Mouse (Mus musculus) inflammation-experienced regulatory T-cells, adult 6 months (primary cell): ENCODE data around the gene Nepro. TPM values are rescaled to one million over a fixed set of nuclear protein-coding genes. Genes with fewer than 3 reads are reported as not detected.

ENCODE experiments used
- ATAC-seq: one replicate; pipeline ENCODE4 v1.8.0; 2017
- polyA plus RNA-seq, 3 experiments: library from polyadenylated mRNA; unstranded; fragments of 100-300 nt; shearing (Covaris generic); gene quantifications; one replicate each; pipeline ENCODE4 v1.2.1; 2017

Gene Nepro
- polyA plus RNA-seq, result 1 to 10 TPM; 5.5 to 8.2 (median 7.4) TPM

DNA sequence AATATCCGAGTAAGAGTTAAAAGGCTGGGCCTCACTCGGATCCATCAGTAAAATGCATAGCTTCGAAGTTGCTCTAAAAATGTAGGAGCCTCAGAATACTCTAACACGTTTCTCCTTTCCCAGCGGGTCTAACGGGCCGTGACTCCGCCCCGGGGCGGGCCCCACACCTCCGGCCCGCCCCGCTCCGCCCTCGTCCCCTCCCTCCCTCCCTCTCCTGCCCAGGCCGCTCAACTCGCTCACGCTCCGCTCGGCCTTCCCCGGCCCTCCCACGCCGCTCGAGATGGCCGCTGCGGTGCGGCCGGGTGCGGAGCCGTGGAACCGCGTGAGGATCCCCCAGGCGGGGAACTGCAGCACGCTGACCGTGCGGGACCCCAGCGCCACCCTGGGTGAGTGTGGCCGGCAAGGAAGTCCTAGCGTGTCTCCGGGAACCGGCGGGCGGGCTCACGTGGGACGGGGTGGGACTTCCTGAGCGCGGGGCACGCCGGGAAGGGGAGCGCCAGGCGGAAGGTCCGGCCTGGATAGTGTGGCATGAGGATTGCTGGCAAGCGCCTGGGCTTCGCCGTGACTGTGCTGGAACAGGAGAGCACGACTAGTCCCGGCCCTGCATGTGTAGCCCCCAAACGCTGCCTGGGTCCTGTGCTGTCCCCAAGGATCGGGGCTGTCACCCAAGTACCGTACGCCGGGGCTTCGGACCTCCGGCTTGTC lies at the start of gene Nepro:
TSS of gene Nepro (plus strand) at position 219 of the 705 bp plus-strand sequence.
- ATAC-seq, result peak; percentile 74

DNA sequence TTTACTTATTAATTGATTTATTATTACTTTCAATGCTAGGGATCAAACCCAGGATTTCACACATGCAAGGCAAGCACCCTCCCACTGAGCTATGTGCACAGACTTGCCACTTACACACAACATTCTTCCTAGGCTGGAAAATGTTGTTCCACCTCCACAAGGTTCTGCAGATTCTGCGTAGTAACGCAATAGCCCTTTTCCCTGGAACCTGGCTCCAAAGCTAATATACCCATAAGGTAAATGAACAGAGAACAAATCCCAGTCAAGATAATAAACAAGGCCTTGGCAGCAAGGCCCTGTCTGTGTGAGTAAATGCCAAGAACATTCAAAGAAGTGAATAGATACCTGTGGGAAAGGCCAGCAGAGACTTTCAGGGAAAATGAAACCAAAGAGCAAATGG lies 47.7 kb upstream of the Nepro start:
- ATAC-seq, result no peak

DNA sequence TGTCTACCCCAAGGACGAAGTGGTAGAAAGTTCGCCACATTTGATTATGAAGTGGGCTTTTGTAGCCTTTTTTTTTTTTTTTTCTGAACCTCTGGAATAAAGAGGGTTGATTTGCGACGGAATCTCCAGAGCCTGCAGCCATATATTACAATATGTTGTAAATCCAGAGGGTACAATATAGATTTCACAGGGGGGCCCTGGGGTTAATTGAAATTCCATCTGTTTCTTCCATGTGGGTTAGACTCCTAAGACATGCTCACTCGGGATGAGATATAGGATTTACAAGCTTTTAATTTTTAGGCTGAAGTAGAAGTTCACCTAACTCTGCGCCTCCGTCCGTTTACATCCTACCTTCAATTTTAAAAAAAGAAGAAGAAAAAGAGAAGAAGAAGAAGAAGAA lies 45.0 kb upstream of the Nepro start:
- no peak for ATAC-seq

DNA sequence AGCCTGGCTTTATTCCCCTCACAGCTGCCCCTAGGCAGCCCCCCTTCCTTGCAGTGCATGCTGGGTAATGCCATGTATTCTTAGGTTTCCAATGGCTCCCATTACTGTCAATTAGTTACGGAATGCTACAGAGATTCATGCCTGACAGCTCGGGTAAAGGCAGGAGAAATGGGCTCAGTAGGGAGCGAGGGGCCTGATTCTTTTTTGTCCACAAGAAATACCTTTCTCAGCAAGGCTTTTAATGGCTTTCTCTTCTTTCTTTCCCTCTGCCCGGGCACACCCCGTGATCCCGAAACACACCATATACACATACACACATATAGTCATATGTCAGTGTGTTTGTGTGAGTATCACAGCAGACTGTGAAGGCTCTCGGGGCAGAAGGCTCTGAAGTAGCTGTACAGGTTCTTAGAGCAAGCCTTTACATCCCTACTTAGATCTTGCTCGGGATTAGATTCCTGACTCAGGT lies 44.6 kb upstream of the Nepro start:
- ATAC-seq, result no peak

DNA sequence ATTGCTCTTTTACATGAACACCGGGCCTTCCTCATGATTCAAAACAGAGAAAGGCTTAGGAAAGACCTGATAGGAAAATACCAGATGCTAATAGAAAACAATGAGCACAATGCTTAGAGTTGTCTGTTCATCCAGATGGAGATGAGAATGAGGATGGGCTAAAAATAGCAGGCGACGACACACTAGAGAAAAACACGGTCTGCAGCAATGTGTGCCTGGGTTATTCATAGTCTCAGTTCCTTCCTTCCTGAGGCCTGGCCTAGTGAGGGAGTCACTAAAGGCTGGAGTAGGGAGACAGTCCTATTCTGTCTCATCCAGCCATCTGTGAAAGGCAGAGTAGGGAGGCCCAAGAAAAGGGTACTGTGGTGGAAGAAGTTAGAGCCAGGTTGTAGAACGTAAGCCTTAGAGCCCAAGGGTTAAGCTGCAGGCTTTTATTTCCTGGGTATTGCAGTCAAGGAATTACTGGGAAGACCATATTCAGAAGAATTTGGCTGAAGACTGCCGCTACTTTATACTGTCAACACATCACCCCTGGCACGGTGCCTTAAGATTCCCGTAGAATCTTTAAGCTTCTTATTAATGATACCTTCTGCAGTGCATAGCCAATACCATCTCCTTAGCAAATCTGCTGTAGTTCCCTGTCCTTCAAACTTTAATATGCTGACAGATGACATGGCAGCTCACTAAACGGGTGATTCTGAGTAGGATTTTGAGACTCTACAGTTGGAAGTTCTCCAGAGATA lies 43.2 kb upstream of the Nepro start:
- no peak for ATAC-seq

DNA sequence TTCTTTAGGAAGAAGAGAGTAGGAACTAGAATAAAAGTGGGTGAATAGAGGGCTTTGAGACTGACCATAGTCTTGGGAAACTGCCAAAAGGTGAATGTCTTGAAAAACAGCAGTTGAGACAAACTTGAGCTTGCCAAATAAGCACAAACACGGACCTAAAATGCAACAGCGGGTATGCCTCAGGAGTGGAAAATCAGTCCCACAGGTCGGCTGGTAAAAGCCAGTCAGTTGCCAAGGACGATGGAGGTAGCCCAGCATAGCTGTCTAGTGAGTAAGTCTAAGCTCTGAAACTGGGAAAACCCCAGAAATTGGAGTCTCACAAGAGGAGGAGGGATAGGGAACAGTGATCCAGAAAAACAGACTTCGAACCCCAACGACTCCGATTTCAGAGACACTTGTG lies 39.5 kb upstream of the Nepro start:
- no peak for ATAC-seq

DNA sequence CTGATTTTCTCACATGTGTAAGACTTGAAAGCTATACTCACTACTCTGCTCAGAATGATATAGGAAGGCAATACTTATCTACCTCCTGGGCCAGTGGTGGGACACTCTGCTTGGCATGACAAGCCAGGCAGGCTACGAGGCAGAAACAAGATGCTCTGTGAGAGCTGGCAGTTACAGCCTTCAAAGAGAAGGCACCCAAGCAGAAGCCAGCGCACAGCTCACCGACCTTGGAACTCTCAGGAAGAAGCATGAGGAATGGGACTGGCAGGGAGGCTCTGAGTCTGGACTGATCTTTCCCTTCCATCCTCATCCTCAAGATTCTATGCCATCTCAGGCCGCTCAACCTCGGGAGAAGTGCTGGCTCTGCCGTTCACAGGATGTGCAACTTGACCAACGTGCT lies 38.7 kb upstream of the Nepro start:
- ATAC-seq, result no peak

DNA sequence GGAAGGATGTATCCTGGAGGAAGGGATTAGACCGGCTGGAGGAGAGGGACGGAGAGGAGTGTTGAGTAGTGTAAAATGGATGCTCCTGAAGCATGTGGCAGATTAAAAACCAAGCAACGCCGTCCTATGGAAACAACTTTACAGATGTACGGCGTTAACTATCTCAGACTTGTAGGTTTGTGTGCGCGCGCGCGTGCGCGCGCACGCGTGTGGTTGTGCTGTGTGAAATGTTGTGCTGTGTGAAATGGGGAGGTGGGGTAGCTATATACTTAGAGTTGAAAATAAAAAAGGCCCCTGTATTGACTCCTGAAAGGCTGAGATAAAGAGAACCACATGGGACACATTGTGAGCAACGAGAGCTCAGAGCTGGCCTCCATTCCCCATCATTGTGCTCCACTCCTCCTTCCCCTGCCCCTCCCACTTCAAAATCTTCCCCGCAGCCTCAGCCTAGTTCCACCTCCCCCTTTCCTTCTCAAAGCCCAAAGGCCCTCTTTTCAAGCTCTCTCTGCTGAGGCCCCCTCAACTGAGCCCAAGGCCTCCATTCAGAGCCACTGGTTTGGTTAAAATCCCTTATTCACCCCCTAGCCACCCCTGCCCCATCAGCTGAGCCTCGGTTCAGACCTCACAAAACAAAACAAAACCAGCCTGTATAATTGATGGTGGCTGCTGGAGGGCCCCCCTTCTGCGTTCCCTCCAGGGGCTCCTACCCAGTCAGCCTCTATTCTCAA lies 36.9 kb upstream of the Nepro start:
- ATAC-seq, result no peak

DNA sequence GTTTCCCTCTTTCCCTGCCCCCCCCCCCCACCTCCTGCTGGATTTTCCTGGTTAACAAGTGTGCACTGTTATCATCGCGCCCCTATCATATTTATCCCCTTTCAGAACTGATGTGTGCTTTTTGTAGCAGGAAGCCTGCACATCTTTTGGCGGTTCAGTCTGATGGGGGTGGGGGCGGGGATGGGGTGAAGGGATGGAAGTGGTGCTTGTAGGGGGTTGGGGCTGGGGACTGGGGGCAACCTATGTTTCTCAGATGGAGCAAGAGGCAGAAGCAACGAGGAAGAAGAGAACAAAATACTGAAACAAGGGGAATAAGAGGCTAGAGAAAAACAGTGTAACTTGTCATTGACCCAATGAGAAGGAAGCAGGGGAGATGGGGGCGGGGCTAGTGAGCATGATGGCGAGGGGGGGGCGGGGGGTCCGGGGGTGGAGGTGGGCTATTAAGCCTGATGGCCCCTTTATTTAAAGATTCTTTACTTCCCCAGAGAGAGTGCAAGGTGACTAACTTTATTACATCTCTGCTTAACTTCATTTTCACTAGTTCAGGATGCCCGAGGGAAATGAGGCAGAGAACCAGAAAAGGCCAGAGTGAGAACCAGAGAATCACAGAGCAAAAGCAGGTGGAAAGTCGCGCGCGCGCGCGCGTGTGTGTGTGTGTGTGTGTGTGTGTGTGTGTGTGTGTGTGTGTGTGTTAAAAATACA lies 36.2 kb upstream of the Nepro start:
- ATAC-seq, result no peak

DNA sequence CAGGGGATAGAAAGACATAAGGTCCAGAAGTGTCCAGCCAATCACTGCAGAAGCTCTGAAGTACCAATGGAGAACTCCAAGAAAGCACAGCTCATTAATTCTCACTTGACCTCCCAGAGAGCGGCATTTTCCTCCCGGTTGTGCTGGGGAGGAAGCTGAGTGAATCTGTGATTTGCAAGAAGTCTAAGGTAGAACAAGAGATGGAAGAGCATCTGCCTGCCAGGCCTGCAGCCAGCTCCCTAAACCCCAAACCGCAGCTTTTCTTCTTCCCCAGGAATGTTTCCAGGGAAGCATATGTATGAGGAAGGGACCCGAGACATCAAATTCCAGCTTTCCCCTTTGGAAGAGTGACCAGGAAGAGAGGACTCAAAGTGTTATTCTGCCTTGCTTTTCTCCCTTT lies 35.6 kb upstream of the Nepro start:
- no peak for ATAC-seq

DNA sequence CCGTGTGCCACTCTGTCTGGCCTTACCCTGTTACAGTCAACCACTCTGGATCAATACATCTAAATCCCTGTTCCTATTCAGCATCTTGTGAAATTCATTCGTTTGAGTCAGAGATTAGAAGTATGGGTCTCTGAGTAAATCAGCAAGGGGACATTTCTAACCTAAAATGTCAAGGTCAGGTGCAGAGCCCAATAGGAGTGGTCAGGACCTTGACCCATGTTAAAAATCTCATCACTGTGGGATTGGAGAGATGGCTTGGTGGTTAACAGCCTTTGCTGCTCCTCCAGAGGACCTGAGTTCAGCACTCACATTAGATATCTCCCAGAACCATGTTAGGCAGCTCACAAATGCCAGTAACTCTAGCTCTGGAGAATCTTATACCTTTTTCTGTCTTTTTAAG lies 33.6 kb upstream of the Nepro start:
- ATAC-seq, result no peak

DNA sequence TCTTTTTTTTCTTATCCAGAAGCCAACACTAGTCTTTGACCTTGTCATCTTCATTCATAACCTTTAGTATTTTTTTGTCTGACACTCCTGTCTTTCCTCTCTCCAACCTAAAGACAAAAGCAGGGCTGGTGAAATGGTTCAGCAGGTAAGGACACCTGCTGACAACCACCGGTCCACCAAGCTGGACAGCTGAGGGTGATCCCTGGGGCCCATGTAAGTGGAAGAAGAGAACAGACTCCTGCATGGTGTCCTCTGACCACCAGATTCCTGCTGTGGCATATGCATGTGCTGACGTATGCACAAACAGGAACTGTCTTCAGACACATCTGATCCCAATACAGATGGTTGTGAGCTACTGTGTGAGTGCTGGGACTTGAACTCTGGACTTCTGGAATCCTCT lies 33.0 kb upstream of the Nepro start:
- ATAC-seq, result no peak

DNA sequence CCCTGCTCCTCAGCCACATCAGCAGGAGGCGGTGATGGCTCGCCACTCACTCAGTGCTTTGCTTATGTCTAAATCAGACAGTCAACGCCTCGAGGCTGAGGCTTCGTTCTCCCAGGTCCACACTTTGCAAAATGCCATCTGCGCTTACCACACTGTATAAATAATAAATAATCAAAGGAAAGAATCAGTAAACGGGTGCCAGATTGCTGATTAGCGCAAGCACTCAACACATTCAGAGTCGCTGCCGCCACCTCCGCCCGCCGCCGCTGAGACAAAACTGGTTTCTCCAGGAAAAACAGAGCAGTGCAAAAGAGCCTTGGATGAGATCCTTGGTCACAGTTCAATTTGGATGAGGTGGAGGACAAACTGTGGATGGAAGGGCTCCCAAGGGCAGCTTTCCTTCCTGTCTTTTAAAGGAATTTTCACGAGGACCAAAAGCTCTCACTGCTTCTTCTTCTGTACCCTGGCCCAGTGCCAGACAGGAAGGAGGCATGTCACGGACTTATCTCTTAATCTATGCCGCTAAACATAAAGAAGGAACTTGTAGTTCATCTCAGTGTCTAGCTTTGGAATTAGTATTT lies 32.5 kb upstream of the Nepro start:
- peak; percentile 75 for ATAC-seq

DNA sequence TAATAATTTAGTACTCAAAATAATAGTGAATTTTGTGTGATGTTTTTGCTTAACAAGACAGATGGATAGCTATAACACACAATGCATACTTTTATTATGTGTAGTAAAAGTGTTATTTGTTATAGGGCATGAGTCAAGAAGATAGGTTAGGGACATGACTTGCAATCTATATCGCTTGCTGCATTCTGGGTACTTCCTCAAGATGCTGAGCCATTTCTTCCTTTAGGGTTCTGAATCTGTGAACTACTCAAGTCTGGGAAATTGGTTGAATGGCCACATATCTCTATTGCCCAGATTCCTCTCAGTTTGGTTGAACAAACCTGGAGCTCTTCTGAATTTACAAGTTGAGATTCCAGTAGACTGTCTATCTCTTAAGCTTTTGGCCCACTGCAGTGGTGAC lies 31.6 kb upstream of the Nepro start:
- no peak for ATAC-seq

DNA sequence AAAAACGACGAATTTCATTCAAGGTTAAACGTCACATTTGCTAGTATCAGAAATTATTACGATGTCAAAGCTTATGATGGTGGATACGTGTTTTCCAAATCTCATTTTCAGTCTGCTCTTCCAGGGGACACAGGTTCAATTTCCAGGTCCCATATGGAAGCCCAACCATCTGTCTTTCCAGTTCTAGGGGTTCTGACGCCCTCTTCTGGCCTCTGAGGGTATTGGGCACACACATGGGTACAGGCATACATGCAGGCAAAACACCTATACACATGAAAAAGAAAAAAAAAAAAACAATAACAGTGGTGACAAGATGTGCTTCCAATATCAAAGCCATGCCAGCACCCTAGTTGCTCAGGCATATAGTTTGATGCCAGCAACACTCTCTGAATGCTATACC lies 30.4 kb upstream of the Nepro start:
- ATAC-seq, result no peak

DNA sequence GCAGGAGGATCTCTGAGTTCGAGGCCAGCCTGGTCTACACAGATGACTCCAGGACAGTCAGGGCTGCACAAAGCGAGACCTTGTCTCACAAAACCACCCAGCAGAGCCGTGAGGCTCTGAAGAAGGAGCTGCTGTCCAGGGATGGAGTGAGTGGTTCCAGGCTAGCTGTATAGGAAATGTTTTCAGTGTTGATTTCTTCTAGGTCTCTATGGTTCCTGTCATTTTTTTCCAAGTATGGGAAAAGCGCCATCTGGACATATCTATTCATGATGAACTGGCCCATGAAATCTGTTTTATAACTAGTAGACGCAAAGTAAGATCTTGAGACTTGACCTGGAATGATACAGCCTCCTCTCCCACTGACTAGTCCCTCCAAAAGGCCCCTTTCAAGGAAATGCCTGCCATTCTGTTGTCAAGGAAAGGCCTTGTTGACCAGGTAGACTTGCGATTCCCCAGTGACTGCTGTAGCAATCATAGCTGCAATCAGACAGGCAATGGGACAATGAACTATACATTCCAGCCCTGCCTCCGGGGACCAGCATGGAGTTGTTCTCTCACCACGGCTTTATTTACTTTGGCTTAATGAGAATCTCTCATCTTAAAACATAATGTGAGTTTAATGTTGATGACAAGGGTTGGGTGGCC lies 28.8 kb upstream of the Nepro start:
- ATAC-seq, result no peak

DNA sequence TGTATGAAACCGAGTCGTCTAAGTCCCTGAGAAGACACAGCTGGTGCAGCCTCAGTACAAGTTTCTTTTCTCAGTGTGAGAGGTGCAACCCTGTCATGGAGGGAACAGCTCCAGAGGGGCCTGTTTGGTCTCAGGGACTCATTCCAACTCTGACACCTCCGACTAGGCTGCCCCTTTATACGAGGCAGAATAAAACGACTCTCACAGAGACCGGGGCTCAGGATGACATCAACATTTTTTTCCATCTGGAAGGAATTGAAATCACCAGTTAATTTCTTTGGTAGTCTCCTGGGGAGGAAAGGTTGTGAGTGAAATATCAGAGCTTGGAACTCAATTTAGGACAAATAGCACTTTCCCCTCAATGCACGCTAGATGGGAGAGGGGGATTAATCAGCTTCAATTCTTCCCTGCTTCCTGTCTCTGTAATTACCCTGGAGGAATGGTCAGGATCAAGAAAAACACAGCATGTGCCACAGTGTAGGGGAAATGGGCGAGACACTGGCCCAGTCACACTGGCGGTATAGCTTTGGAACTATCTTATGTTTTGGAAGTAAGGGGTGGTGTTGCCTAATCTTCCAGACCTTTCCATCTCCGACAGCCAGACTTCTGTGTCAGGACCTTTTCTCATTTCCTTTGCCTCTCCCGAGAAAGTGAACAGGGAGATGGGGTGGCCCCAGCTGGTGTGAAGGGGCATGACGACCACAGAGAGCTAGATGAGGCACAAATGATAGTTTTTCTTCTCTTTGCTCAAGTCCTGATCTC lies 28.1 kb upstream of the Nepro start:
- ATAC-seq, result no peak

DNA sequence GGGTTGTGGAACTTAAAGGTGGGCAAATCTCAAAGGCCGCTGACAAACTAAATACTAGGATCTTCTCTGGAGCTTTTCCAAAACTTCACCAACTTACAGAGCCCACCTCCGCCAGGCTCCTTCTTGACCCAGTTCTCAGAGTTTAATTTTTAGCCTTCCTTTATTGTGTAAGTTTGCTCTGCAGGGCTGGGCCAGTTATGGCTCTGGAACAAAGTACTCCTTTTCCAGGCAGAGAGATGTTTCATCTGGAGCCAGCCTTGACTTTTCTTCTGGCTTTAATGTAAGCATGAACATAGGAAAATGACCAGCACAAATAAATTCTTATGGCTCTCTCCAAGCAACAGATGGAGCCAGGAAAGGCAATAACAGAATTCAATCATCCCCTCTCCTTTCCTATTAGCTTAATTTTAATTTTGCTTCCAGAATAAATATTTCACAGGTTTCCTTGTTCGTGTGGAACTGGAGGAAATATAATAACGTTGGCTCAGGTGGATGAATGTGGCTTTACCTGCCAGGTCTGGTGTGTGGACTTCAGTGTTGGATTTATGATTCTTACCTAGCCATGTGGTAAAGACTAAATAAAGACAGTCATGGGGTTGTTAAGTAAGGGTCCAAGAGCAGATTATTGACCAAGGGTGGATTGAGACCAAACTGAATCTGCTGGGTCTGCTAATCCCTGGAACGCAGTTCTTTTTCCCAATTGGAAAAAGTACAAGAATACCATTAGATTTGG lies 26.5 kb upstream of the Nepro start:
- no peak for ATAC-seq

DNA sequence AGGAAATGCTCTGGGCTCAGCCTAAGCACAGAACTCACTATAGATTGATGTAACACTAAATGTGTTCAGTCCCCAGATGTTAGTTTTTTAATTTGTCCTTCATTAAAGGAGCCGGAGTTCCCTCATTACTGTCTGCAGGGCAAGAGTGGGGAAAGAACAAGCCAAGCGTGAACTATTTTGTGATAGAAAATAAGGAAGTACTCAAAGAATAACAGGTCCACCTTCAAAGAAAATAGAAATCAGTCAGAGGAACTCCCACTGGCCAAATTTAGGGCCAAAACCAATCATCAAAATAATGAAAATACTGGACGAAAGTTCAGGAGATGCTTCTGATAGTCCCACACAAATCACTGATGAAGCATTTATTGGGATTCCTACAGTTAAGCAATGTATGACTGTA lies 22.9 kb upstream of the Nepro start:
- ATAC-seq, result no peak

DNA sequence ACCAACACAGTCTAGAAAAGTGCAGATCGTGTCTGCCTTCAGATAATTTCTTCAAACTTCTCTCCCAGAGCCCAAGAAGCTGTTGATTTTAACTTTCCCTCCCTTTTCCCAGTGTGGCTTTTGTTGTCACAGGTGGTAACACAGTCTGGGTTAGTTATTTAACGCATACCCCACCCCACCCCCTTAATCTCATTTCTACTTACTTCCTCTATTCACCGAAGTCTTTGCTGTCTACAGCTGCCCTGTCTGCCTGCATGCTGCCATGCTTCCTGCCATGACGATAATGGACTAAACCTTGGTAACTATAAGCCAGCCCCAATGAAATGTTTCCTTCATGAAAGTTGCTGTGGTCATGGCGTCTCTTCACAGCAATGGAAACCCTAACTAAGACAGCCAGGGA lies 21.8 kb upstream of the Nepro start:
- ATAC-seq, result no peak

DNA sequence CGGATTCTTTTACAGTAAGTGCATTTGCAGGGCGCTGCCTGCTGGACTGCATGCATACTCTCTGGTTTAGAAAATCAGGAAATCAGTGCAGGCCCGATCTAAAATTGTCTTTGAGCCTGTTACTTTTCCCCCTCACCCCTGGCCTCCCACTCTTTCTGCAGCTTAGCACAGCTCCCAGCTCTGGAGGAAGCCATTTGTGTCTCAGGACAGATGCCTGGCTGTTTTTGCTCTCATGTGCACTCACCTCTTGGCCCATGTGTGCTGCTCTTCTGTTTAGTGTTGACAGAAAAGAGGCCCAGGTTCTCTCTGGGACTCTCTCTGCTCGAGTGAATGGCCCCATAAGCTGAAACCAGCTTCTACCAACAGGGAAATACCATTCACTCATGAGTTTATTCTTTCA lies 20.6 kb upstream of the Nepro start:
- ATAC-seq, result no peak
